Mouse (Mus musculus) cerebellum, postnatal 14 days (tissue): Measurements from ENCODE around the gene Zfp365.

ENCODE experiments used
- DNase-seq, 2 experiments: peaks; one replicate each; pipeline ENCODE4 v3.0.0; 2021; ENCODE audit warnings: mixed read lengths in 2 of 2

Zfp365 gene

GRCm38 (mm10) chr10:67839156-67839555 is 73.3 kb downstream of the Zfp365 start:
- DNase-seq: no peak

- DNase-seq: no peak
Measured at GRCm38 (mm10) chr10:67836426-67836825, 76.0 kb downstream of the Zfp365 start.
